Mouse (Mus musculus) thymus, postnatal 4 days (tissue): ENCODE data around the gene Aida.
"Not testable (repeated sequence)": the region's sequence is repeated elsewhere in the genome, so short reads cannot be mapped to it uniquely, and the experiment has no call there.

Experiments used
- DNase-seq: peaks from one replicate; pipeline ENCODE4 v3.0.0; 2021

The Aida gene

DNA sequence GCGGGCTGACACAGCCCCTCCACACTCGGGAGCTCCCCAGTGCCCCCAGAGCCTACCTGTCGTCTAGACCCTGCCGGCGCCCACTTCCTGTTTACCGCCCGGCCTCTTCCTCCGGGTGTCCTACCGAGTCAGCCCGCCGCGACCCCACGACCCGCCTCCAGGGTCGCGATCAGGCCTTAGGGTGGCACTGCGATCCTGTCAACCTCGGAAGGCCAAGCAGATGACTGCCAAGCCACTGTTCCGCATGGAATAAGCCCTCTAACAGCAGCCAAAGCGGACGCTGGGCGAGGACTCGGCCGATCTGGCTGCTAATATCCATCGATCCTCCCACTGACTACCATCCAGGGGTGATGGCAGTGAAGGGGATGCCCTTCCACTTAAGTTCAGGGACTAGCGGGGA, at the start of gene Aida:
Gene Aida (plus strand): TSS at position 126 of the 400 bp plus-strand sequence.
- DNase-seq: peak; percentile 84

DNA sequence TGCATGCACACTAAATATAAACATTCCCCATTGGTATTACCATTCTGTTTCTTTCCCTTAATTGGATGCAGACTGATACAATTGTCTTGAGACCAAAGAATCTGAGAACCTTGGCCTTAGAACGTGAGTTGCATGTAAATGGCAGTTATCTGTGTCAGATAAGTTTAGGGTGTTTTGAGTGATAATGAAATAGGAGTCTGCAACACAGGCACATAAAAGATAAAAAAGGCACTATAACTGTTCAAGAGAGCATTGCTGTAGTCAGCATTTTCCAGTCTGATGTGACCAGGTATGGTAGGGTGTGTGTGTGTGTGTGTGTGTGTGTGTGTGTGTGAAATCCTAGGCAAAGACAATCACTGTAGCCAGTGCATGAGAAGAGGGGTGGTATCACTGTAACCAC, 48.2 kb upstream of the Aida start:
- no peak for DNase-seq

DNA sequence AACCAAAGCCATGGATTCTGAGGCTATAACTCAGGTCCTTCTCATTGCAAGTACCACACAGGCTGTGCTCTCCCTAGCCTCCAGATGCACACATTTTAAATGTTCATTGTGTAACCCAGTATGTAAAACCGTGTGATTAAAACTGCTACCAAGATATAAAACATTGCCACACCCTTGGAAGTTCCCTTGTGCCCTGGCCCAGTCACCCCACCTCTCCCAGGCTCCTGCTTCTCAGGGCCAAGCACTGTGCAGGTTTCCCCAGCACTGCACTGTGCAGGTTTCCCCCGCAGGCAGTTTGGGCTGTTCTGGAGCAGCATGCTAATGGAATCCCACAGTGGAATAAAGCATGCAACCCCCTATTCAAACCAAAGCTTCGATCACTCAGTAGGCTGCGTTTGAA, 45.8 kb upstream of the Aida start:
- DNase-seq: no peak

DNA sequence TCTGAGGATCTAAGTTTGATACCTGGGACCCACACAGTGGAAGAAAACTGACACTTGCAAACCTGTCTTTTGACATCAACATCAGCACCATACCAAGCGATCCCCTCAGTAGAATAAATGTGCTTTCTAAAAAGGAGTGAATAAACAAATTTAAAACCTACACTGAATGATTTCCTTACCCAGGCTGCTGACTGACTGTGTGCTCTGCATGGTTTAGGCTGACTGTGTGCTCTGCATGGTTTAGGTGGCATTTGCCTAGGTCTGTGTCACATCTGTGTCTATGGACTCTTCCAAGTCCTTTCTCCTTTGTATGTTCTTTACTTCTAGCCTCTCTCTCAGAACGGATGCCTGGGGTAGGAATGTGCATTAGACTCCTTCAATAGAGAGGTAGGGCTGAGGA, 44.6 kb upstream of the Aida start:
- DNase-seq: no peak

DNA sequence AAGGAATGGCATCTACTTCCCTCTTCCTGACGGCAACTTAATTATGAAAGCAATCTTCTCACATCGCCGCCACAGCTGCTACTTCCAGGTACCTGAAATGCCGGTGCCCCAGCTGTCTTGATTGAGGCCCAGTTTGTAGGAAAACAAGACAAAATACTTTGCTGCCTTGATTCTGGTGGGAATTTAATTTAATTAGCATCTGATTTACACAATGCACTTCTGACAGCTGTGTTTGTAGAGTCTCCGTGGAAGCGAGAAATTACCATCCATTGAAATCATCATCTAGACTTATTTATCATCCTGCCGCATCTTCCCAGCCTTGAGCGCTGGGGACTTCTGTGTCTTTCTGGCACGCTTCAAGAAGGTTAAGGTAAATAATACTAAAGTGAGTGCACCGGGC, 43.8 kb upstream of the Aida start:
- DNase-seq: peak; percentile 34

DNA sequence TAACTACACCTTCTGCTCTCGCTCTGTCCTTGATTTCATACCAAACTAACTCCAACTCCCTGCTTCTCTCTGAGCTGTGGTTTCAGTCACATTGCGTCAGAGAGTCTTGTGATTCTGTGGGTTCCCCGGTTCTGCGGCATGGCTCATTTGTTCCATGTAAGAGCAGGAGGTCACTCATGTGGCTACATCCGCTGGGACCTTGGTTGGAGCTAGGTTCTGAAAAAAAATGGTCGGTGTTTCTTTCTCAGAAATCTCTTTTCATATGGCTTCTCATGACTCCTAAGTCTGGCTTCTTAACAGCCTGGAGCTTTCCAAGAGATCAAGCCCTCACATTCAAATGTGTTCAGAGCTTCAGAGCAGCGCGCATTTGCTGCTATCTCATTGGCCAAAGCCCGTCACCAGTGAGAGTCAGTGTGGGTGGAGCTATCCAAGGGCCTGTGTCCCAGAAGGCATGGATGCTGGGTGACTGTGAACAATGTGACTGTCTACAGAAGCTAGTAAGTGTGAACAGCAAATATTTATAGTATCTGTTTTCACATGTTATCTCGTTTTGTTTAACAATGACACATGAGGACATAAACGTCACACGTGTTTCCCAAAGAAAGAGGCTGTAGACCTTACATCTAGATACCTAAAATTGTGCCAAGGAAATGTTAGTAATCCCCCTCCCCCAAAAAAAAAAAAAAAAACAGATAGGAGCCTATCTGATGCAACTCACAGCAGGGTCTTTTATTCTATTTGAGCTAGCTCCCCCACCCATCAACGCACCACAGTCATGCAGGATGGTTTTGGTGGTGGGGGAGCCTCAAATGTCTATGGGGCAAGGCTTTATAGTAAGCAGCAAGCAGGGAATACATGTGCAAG, 32.0 kb upstream of the Aida start:
- no peak for DNase-seq

DNA sequence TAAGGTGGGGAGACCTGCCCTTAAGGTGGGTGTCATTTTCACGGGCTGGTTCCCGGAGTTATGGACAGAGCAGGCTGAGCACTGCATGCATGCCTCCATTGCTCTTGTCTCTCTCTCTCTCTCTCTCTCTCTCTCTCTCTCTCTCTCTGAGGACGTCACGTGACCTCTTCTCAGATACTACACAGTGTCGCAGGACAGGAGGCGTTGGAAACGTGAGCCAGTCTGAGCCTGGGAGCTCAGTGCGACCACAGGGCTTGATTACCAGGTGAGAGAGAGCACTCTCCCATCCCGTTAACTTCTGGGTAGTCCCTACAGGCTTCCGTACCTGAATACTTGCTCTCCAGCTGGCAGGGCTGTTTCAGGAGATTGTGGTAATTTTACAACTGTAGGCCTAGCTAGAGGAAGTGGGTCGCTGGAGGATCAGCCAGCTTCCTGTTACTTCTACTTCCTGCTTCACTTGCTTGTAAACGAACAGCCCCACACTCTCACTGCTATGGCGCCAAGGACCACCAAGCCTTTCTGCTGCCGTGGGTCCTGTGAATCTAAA, 30.4 kb upstream of the Aida start:
- peak; percentile 61 for DNase-seq

DNA sequence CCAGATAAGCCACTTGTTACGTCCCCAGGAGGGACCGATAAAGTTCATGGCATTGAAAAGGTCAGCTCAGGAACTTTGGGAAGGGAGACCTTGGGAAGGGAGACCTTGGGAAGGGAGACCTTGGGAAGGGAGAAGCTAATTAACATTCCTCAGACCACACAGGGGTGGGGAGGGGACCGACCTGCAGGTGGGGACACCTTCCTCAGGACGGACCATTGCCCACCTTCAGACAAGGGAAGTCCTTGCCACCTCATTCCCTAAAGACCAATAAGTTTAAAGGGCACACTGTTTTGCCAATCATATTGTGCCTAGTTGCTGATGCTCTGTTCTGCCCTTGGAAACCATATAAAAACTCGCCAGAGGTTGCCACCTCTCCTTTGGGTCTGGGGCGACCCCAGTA, 28.7 kb upstream of the Aida start:
- no peak for DNase-seq

DNA sequence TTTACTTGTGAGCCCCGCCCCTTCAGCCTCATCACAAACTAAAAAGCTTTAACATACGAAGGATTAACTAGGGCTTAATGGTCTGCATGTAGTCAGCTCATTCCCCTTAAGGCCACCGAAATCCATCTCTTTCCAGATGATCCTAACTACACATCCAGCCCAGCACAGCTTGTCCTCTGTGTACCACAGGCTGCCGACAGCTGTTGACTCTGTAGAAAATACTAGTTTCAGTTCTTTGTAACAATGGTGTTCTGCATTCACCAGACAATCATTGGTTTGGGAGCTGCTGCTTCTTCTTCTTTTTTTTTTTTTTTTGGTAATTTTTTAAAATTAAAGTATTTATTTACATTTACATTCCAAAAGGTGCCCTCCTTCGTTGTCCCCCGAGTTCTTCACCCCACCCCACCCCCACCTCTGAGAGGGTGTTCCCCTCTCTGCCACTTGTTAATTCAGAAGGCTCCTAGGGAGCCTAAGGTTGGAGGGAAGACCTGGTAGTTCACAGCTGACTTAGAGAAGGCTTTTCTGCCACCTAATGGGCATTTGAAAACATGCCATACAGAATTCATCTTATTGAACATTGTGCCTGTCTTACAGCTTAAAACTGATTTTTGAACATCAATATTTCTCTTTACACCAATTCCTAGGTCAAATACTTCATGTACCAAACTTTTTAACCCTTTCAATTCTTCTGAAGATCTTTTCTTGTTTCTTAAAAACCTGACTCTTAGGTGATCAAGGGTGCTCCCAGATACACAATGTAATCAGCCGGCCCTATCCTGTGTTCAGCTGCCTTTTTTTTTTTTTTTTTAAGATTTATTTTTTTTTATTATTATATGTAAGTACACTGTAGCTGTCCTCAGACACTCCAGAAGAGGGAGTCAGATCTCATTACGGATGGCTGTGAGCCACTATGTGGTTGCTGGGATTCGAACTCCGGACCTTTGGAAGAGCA, 23.2 kb upstream of the Aida start:
- DNase-seq: no peak

DNA sequence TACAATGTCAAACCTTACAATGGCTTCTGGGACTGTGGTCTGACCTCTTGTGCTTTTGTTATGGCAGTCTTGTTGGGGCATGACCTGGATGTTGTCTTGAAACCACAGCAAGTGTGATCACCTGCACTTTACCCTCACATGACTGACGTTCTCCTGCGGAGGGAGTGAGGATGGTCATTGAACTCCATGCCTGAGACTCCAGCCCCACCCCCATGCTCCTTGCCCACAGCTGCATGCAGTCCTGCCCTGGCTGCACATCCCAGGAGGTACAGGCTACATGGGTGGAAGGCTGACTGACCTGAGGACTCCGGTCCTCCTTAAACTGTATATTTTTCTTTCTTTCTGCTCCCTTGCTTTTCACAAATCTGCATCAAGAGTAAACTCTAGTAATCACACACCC, 22.0 kb upstream of the Aida start:
- DNase-seq: no peak

DNA sequence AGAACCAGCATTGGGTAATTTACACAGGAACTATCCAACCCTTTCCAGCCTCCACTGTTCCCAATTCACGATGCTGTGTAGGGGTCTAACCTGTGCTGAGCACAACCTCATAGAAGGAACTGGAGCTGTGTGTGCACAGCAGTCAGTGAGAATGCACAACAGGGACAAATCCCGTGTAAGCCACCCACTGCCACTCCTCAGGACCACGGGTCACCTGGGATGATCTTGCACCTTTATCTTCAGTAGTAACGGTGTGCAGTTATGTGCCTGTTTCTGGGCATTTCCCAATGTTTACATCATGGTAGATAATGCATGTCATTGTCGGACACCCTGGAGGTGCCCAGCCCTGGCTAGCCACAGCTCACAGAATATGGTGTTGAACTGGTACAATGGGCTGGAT, 20.6 kb upstream of the Aida start:
- DNase-seq: no peak

DNA sequence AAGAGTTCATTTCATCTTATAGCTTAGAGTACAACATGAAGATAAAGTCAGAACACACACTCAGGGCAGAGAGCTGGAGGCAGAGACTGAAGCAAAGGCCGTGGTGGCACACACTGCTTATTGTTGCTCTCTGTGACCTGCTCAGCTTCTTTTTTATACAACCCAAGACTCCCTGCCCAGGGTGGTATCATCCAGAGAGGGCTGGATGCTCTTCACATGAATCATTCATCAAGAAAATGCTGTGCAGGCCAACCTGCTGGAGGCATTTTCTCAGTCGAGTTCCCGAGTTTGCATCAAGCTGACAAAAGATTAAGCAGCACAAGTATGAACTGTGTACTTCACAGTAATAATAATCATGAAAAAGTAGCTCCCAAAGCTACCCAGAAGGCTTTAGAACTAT, 8.0 kb upstream of the Aida start:
- no peak for DNase-seq

DNA sequence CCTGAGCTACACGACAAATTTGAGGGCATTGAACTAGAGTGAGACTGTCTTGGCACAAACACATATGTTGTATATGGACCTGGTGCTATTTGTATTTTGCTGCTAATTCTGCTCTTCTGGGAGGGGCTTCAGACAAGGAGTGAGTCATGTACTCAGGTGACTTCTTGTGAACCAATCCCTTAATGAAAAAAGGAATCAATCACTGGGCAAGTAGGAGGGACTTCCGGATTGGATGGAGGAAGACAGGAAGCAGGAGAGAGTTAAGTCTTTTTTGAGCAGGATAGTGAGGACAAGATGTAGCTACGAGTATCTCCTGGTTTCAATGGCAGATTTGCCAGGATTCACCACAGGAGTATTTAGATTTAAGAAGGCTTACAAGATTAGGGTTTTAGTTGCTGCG, 6.8 kb upstream of the Aida start:
- DNase-seq: no peak

DNA sequence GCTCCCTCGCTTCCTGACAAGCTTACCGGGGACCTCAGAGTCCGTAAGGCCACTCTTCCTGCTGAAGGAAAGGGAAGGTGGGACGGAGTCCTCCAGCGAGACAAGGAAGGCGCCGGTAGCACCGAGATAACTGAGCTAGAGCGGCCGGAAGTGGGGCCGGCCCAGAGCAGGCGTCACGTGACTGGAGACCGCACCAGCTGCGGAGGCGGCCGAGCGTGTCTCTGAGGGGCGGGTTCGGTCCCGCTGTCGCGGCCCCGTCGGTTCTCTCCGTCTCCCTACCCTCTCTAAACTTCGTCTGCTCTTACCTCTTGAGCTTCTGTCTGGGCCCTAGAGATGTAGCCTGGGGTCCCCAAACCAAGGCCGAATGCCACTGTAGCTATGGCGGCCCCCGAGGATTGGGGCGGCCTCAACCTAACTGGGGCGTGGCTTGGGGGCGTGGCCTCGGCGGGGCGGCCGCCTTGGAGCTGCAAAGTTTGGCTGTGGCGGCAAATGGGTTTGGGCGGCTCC, 540 bp downstream of the Aida start, which contains the start of gene Brox:
Gene Brox (minus strand): TSS at position 393 of the 507 bp plus-strand sequence.
- peak; percentile 99 for DNase-seq

DNA sequence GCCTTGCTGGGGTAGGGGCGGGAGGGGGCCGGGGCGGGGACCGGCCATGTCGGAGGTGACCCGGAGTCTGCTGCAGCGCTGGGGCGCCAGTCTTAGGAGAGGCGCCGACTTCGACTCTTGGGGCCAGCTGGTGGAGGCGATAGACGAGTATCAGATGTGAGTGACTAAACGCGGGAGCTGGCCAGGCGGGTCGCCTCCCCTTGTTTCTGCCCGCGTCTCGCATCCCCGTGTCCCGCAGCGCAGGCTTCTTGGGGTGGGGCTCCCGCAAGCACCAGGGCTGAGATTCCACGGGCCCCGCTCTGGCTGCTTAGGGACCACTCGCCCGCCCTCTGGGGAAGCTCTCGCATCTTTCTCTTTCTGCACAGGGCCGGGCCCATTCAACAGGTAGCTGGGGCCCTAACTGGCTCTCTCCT, 1.1 kb downstream of the Aida start:
- peak; percentile 72 for DNase-seq

DNA sequence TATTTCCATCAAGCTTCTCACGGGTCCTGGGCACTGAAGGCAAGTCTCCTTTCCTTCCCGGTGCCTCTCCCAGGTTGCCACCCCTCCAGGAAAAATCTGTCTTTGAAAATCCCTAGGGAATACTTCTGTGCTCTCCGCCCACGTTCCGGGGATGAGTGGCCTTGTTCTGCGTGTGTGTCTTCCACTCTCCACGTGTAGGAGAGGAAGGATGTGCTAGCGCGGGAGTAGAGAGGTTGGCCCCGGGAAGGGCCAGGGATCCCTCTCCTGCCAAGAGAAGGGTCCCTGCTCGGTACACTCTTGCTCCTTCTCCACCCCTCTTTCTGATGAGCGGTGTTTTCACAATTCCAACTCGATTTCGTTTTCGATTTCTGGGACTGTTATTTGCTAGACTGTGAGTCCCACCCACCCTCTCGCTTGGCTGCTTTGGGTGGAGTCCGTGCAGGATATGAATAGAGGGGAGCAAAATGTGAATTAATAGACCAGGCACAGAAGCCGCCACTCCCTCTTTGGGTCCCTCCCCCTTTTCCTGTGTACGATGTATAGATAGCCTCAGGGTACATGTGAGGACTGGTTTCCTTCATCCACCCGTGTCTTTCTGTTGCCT, 1.6 kb downstream of the Aida start:
- peak; percentile 37 for DNase-seq

DNA sequence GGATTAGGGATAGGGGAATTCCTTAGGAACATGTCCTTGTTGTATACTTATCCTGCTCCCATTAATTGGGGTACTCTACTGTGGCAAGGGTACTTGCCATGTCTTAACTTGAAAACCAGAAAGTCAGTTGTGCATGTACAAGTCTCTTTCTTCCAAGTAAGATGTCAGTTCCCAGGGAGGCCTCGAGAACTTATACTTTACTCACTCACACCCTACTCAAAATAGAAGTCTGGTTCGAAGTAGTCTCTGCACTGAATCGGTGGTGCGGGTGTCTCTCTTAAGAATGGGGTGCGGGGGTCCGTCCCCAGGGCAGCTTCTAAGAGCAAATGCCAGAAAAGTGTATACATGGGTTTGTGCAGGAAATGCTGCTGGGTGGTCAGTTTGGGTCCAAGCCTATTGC, 2.8 kb downstream of the Aida start:
- DNase-seq: peak; percentile 86

DNA sequence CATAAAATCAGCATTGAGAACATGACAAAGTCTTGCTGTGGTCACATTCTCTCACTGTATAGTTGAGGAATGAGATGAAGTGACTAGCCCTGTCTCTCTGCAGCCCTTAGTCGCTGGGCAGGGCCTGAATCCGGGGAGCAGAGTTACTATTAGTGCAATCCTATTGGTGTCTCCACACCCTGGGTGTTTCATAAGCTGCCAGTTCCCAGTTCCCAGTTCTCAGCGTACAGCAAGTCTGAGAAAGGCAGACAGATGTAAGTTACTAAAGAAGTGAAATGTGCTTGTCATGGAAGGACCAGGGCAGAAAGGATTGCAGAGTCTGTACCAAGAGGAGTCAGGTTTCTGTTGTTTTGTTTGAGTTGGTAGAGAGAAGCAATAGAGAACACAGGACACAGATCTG, 11.2 kb downstream of the Aida start:
- no peak for DNase-seq

DNA sequence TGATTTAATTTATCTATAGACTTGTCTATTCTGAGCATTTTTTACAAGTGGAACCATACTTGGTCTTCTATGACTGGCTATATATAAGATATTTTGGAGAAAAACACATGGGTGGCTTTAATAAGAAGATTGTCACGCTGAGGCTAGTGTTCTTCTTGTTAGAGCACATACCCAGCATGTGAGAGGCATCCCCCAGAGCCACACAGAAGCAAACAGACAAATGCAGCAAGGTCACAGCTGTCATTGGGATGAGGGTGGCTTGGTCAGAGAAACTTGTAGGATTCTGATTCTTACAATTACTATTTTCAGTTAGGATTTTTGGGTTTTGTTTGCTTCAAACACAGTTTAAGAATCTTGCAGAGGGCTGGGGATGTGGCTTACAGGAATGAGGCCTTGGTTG, 12.1 kb downstream of the Aida start:
- no peak for DNase-seq

DNA sequence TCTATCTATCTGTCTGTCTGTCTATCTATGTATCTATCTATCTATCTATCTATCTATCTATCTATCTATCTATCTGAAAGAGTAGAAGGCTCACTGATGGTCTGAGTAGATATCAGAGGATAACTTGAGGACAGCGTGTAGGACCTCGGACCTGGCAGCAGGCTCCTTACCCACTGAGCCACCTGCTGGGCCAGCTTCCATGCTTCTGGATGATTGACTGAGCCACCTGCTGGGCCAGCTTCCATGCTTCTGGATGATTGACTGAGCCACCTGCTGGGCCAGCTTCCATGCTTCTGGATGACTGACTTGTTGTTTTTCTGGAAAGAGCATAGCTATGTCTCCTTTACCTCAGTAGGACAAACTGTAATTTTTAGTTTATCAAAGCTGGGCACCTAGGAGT, 13.2 kb downstream of the Aida start:
- DNase-seq: not testable (repeated sequence)

DNA sequence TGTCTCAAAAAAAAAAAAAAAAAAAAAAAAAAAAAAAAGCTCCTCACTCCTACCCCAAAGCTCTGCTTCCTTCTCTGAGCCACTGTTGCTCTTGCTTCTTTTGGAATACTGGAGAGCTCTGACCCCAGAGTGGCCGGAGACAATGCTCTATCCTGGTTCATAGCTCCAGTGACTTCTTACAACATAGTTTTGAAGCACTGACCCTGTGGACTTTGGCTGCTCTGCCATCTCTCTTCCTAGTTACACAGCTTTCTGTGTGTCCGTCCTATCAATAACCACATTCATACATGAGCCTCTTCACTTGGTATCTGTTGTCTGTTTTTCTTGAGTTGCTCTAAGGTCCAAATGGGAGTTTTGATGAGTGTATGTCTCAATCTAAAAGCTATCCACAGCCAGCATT, 15.7 kb downstream of the Aida start:
- DNase-seq: no peak

DNA sequence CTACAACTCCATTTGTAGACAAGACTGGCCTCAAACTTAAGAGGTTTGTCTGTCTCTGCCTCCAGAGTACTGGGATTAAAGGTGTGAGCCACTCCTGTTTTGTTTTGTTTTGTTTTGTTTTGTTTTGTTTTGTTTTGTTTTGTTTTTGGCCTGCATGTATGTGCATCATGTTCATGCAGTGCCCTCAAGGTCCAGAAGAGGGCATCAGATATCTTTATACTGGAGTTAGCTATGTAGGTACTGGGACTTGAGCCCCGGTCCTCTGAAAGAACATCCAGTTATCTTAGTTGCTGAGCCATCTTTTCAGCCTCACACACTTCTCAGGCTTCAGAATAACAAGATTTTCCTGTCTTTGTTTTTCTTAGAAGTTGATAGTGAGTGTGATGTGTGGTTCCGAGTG, 19.4 kb downstream of the Aida start:
- DNase-seq: peak; percentile 54

DNA sequence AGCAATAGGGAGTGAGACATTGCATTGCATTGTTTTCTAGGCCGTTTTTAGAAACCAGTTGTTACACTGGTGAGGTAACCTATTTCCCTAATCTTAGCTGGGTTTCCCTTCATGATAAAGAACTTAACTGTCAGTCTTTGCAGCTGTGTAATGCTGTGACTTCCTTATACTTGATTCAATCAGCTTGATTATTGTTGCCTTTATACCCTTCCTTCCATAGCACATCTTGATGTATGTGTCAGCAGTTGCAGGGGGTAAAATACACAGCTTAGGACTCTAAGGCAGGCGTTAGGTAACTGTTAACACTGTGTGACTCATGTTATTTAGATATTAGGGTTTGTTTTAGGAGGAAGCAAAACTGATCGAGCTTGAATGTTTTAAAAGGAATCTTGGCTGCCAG, 24.3 kb downstream of the Aida start:
- DNase-seq: no peak
